Mouse (Mus musculus) liver, postnatal 0 days (tissue): ENCODE measurements at regions not wholly inside any gene's neighbourhood (a gene's known extent, or its start where the extent isn't known, plus 50 kb on each side); places are given as distances from the start of the nearest gene placed in this dataset.

Experiments used
- CTCF ChIP-seq: sonication (generic); IDR thresholded peaks from 2 replicates; pipeline ENCODE4 v1.5.1; 2016; ENCODE audit warnings: antibody characterized with exemption, low read depth
- EP300 ChIP-seq: IDR thresholded peaks from 2 replicates; pipeline ENCODE4 v1.6.1; 2016; ENCODE audit warnings: antibody characterized with exemption, low read depth, mild to moderate bottlenecking

DNA sequence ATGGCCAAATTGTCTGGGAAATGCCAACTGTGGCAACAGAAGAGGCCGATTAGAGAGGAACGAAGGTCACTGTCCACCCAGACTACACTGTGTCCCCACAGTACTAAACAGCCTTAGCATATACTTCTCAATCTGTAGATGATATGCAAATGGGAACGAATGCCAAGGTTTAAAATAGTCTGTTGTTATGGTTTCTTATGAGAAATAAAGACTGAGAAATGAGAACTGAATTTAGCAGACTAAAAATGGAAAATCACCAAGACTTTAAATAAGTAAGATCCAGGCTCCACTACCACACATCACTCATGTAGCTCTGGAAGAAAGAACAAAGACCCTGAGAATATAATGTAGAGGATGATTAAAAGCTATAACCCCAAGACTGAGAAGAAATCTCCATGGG, 121.7 kb upstream of the Gcfc2 start:
- no peak for TF ChIP-seq EP300
- TF ChIP-seq CTCF = no peak
